8 mouse cellular contexts compared by ENCODE assay signal in genomic region chr2:93071656-93072055, GRCm38 (mm10). TPM values are rescaled to one million over a fixed set of nuclear protein-coding genes. Genes with fewer than 3 reads are reported as not detected.
DNase-seq lines count a peak whose midpoint lies in the region.

No protein-coding gene starts in this region.

- H3K4me3 ChIP-seq in midbrain, embryonic 10.5 days: no peak overlapping the region

- H3K27ac ChIP-seq in midbrain, embryonic 10.5 days (replicated peaks): no peak overlapping the region

- peak; percentile 52 to 67 for DNase-seq in cerebellum, postnatal 14 days
- no peak for DNase-seq in cerebellum, adult 11 months
- peak; percentile 69 to 75 for DNase-seq in B cell, adult 2 months
- DNase-seq in brain, adult 2 months (ENCODE audit: low read depth, low spot score): peak; percentile 67
- peak; percentile 45 for DNase-seq in heart, adult 8-10 months (ENCODE audit: low spot score)
- peak; percentile 77 to 87 for DNase-seq in kidney, postnatal 25 days
- DNase-seq in midbrain, embryonic 10.5 days (ENCODE audit: low spot score): peak; percentile 83
- peak; percentile 64 for DNase-seq in testis, postnatal 14 days (ENCODE audit: low spot score)

- H3K9me3 ChIP-seq in midbrain, embryonic 10.5 days (replicated peaks): no peaks in the 10 kb centered on the region

- WGBS in midbrain, embryonic 10.5 days: 8% methylated on average over 12 of the region's 12 CpGs

- H3K4me1 ChIP-seq in midbrain, embryonic 10.5 days: peaks cover 25% of the 10 kb centered on the region

- H3K27me3 ChIP-seq in midbrain, embryonic 10.5 days (ENCODE audit: low read depth, poor library complexity, severe bottlenecking): 0 out of 2 replicates have a peak, but pooled peaks cover 5% of the 10 kb centered on the region

- no peaks in the 10 kb centered on the region for H3K36me3 ChIP-seq in midbrain, embryonic 10.5 days

RNA-seq across cellular contexts. Expression of gene Prdm11, which starts 25.7 kb away (rescaled TPM):
- total RNA-seq in heart, adult 8-10 months (2022): 10 to 100 TPM in 2 of 4 experiments, 1 to 10 TPM in 2; 5.7 to 10.5 (median 9.3) TPM
- polyA plus RNA-seq in midbrain, embryonic 10.5 days (2016; fragmentation: Nextera tagmentation; extraction: Ambion mirVana): 1.5 and 1.7 TPM in 2 replicates
